Mouse (Mus musculus) heart, adult 2 months (tissue): ENCODE results near the gene Pitx2.

Source experiments
- CTCF ChIP-seq: fragments of 200-600 bp; IDR thresholded peaks from 2 replicates; pipeline ENCODE4 v1.8.1; 2022; ENCODE audit warnings: antibody characterized with exemption, mild to moderate bottlenecking, moderate library complexity
- EP300 ChIP-seq: fragments of 200-500 bp; IDR thresholded peaks from 2 replicates; pipeline ENCODE4 v1.6.1; 2011; ENCODE audit warnings: low read depth, low read length, control low read depth; ENCODE audit not compliant: insufficient read depth
- POLR2A ChIP-seq: fragments of 200-500 bp; IDR thresholded peaks from 2 replicates; pipeline ENCODE4 v1.6.1; 2011; ENCODE audit warnings: mild to moderate bottlenecking, low read depth, low read length, control low read depth; ENCODE audit not compliant: insufficient read depth

GRCm38 (mm10) chr3:129225577-129226289 lies 26.1 kb downstream of the Pitx2 start:
- TF ChIP-seq CTCF (no peak), EP300 (no peak), POLR2A (no peak)
